Mouse (Mus musculus) G1E-ER4 (cell line): ENCODE measurements at regions not wholly inside any gene's neighbourhood (a gene's known extent, or its start where the extent isn't known, plus 50 kb on each side); places are given as distances from the start of the nearest gene placed in this dataset.
A peak's percentile ranks its signal among the peaks of the same experiment; 100 is the strongest.

ENCODE experiments used
- GATA1 ChIP-seq: IDR thresholded peaks from one replicate; pipeline ENCODE4 v1.8.0; 2012; ENCODE audit warnings: low read length, inconsistent platforms

DNA sequence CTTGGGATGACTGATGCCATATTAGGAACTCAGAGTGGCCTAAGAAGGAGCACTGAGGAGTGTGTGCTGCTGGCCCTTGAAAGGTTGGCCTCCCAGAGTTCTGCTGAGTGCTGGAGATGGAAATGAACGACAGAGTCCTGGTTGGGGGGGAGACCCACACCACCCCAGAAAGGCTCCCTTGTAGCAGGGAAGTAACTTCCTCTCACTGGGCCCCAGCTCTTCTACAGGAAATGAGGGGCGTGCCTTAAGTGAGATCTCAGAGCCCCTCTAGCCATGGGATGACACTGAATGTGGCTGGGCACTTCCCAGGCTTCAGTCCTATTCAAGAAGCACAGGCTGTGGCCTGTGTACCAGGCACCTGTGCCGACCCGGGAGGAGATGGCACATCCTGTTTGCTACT is 232.0 kb downstream of the Rplp1 start:
- TF ChIP-seq GATA1 = no peak

DNA sequence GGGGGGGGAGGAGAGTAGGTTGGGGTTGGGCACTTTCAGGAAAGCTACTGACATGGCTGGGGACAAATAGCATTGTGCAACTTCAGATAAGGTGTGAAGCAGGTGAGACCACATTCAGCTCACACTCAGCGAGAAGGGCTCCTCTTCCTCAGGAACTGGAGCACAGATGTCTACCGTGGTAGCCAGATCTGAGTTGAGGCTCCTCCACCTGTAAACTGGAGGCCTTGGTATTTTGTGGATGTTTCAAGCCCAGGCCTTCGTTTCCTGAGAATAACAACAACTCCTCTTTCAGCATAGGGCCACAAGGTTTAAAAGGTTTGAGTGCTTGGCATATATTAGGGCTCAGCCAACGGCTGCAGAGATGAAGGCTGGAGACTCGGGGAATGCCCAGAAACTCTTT is 232.9 kb downstream of the Rplp1 start:
- TF ChIP-seq GATA1 = no peak

DNA sequence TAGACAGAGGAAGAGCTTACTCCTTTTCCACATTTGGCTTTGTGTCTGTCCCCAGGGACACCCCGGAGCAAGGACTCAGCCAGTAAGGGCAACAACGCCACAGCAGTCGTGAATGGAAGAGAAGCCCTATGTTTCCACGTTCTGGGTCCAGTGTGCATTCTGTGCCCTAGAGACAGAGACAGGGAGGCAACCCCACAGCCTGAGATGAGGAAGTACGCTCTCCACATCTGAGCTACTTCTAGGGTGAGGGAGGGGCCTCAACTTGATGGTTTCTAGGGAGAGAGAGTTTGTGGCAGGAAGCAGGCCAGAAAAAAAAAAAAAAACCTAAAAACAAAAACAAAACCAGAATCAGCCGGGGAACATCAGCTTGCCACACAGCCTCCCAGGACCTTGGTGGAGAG is 233.4 kb downstream of the Rplp1 start:
- no peak for TF ChIP-seq GATA1

DNA sequence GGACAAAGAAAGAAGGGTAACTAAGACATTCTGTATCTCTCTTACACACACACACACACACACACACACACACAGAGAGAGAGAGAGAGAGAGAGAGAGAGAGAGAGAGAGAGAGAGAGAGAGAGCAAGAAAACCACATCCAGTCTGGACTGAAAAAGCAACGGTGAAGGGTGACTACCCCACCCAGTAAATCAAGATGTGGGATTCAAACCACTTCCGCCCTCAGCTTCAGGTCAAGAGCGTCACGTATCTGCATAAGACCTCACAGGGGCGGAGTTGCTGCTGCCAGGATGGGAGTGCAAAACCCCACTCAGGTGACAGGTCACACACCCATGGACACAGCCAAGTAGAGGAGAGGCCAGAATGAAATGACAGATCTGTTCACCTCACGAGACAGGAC is 234.7 kb downstream of the Rplp1 start:
- TF ChIP-seq GATA1 = no peak

DNA sequence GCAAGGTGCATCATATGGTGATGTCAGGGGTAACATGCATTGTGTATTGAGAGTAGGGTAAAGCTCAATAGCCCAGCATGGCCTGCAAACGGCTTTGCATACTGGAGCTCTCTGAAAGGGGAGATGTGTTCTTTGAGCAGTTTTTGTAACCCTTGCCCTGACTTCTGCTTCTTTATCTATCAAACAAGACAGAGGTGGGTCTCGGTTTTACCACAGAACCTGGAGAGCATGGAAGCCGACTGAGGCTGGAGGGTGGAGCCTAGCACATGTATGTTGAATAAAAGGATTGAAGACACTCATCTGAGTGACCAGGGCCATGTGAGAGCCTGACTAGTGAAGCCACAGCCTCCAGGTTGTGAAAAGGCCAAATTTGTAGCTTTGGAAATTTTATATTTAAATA is 236.7 kb downstream of the Rplp1 start:
- no peak for TF ChIP-seq GATA1

DNA sequence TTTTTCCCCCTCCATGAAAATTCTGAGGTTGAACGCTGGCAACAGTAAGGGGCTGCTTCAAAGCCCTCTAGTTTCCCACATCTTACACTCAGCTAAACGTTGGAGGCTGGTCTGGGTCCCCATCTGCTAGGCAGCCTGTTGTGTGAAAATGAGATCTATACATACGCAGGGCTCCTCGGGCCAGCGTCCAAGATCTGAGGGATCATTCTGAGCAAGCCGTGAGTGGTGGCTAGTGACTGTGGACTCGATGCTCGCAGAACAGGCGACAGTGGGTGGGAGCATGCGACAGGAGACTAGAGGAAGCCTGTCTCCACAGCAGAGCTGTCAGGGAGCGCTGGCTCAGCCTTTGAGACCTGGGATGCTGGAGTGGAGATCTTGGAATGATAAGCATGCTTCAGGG is 237.3 kb downstream of the Rplp1 start:
- TF ChIP-seq GATA1 = no peak

DNA sequence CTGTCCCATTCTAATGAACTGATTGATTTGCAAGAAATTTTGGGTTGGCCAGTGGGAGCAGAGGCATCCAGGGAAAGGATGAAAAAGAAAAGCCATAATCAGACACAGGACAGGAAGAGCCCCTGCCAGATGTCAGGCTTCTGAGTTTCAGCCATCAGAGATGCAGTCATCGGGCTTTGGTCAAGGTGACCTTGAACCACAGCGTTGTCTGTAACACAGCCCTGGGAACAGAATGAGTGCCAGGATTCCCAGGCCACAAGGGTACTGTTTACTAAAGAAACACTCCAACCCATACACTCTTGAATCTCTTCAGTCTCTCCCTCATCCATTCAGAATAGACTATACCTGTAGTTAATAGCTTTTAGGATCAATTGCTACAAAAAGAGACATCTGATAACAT is 239.0 kb downstream of the Rplp1 start:
- TF ChIP-seq GATA1 = no peak

DNA sequence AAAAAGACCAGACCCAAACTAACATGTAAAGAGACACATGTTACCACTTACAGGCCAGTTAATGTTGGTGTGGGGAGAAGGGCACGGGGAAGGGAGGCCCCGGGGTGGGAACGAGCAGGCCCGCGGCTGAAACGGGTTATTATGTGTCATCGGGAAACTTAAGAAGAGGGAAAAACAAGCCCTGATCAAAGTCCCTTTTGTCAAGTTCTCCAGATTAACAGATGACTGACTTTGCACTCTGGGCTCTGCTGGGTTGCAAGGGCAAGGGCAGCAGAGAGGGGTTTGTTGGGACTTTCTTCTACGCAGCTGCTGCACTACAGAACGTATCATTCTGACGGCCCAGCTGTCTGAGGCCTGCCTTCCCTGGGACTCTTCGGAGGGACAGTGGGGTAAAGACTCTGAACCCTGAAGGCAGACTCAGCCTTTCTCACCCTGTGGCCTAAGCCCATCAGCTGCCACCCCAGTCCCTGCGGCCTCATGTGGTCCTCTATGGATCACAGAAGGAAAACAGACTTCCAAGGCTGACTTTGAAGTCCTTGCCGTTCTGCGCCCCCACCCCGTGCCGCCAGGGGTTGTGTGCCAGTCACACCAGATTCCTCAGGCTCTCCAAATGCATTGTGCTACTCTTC is 240.7 kb downstream of the Rplp1 start:
- no peak for TF ChIP-seq GATA1

DNA sequence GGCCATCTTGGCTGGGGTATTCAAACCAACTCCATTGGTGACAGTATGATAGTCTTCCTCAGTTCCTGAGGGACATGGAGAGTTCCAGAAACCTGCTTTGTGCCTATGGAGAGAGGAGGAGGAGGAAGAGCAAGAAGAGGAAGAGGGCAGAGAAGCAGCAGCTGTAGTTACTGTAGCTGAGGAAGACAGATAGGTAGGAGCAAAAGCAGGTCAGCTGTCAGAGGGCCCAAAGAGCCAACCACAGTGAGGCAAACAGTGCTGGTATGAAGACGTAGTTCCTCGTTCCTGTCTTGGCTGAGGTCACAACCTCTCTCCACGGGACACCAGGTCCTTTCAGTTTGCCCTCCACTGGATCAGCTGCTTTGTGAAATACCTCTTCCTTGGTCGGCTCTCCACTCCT is 243.4 kb downstream of the Rplp1 start:
- no peak for TF ChIP-seq GATA1

DNA sequence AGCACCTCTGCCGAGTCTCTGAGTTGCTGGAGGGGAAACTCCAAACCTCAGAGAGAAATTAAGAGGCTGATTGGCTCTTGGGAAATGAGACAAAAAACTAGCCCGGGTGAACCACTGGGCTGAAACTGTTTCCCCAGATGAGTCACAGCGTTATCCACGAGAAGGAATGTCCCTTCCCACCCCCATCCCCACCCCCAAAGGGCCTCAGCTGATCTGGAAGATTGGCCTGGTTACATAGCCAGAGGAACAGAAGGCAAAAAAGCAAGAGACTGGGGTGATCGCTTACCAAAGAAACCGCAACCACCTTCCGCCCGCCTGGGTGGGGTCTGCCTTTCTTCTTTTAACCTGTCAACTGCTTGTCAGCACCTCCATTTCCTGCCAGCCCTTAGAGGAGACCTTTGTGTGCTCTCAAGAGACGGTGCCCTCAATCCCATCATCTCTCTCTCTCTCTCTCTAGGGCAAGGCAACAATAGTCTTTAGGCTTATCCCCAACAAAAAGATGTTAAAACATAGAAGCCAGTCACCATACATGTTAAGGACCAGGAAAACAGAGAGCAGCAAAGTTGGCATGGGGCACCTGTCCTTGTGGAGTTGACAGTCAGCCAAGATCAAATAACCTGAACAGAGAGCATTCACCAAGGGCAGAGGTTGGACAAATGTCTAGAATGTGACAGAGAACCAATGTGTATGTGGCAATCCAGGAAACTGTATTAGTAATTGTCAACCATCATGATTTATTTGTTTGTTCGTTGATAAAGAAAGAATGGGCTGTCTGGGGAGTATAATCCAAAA is 244.4 kb downstream of the Rplp1 start:
- no peak for TF ChIP-seq GATA1

DNA sequence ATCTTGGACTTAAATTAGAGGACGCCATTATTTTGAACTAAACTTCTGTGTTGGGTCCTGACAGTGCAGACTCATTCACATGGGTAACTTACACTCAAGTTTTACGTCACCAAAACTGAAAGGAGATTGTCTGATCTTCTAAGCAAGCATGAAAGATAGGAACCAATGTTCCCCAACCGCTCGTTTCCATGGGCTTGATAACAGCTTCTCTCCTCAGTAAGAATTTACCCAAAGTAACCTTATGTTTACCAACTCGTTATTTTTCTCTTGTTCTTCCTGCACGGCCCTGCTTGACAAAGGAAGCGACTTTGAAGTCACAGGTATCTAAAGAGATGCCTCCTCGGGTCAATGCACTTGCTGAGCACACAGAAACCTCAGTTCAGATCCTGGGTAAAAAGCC is 245.6 kb downstream of the Rplp1 start:
- peak; percentile 12 for TF ChIP-seq GATA1

DNA sequence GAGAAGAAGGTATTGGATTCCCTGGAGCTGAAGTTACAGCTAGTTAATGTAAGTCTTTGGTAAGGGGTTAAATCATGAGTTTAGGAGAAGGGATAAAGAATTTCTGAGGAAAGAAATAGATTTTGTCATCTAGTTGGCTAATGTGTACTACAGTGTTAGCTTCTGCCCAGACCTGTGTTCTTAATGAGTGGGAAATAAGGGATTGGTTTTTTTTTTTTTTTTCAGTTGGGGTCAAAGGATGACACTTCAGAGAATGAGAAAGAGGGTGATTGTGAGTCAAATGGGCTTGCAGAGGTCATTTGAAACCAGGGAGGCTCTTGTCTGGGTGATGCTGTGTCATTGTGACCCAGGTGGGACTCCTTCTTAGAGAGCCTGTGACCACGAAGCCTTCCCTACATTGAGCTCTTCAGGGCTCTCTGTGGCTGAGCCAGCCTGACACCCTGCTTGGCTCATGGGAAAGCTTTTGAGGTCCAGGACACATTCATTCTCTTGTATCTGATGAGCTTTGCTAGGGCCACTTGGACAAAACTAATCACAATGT is 246.1 kb downstream of the Rplp1 start:
- no peak for TF ChIP-seq GATA1

DNA sequence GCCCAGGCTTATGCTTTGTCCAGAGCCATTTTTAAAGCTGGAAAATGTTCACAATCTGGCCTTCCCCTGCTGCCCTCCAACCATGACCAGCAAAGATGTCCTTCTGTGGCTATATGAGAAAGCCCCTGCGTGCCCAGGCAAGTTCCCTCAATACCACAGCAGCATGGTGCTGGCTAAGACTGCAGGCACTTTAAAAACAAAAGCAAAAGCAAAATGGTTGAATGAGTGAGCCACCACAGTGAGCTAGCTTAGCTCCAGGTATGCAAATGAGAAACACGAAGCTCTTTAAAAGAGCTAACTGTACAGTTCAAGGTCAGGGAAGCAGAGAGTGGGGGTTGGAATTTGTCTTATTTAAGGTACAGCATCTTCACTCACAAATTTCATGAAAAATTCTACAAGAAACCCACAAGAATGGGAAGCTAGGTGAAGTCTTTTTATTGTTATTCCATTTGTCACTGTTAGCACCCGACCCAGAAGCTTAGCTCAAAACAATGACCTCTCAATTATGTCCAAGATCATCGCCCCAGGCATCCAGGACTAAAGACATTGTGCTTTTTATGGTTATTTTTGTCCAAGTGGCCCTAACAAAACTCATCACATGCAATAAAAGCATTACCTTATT is 246.8 kb downstream of the Rplp1 start:
- TF ChIP-seq GATA1 = no peak

DNA sequence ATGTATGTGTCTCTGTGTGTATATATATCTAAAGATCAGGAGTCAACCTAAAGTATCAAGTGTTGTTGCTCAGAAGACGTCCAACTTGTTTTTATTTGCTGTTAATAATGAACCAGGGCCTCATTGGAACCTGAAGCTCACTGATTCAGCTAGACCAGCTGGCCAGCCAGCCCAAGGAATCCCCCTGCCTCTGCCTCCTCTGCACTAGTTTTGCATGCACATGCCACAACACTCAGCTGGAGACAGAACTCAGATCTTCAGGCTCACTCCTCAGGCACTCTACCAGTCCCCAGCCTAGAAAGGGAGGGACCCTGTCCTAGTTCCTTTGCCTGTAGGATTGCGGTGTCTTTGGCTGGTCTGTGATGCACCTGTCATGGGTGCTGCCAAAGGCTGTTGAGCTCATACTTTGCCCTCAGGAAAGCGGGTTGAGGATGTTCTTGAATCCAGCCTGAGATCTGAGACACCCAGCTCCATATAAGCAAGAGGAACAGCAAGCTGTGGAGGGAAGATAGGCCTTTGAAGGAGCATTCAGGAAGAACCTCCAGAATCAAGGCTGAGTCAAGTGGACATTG is 247.5 kb downstream of the Rplp1 start:
- TF ChIP-seq GATA1 = no peak

DNA sequence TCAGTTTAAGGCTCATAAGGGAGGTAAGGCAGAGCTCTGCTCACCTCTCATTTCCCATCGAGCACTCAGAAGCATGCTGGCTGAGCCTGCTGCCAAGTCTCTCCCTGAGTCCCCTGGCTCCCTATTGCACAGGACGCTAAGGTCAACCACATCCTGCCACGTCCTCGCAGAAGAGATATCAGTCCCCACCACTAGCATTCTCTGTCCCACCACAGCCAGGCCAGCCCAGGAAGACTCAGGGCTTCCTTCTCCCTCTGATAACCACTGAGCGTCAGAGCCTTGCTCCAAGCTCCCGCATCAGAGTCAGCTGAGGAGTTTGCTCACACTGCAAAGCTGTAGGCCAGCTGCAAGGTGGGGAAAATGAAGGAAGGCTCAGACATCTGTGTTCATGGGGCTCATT is 248.2 kb downstream of the Rplp1 start:
- peak; percentile 1 for TF ChIP-seq GATA1

DNA sequence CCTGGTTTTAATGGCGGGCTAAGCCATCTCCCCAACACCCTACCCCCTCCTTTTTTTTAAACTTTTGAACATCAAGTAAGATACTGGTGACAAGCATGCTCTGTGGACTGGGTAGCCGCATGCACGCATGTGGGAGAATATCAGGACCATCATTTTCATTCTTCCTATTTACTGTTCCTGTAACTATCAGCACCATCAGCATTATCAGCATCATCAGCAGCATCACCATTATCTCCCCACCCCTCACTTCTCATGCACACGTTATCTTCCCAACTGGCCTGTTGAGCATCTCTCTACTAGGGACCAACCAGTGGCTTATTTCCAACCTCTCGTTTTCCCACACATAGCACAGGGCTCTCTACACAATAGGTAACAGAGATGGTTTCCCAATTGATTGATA is 249.1 kb downstream of the Rplp1 start:
- no peak for TF ChIP-seq GATA1
